Mouse (Mus musculus) myocyte (in vitro differentiated cells): Measurements from ENCODE around the gene Klrb1c.

ENCODE experiments used
- MYOD1 ChIP-seq, 3 experiments: IDR thresholded peaks; one replicate each; pipeline ENCODE4 v1.6.1; 2011; ENCODE audit warnings: control low read depth in 2 of 3, low read depth in 2 of 3, mild to moderate bottlenecking in 2 of 3, moderate library complexity in 1 of 3; ENCODE audit not compliant: insufficient read length in 2 of 3, control insufficient read depth in 1 of 3
- POLR2A ChIP-seq: IDR thresholded peaks from one replicate; pipeline ENCODE4 v1.6.1; 2011; ENCODE audit warnings: low read depth, mild to moderate bottlenecking, control low read depth, moderate library complexity; ENCODE audit not compliant: insufficient read length
- POLR2AphosphoS2 ChIP-seq: IDR thresholded peaks from one replicate; pipeline ENCODE4 v1.6.1; 2011; ENCODE audit warnings: low read depth, control low read depth; ENCODE audit not compliant: insufficient read length
- USF1 ChIP-seq: IDR thresholded peaks from one replicate; pipeline ENCODE4 v1.6.1; 2011; ENCODE audit warnings: low read depth, mild to moderate bottlenecking, control low read depth, moderate library complexity

- TF ChIP-seq USF1, result no peak
- TF ChIP-seq POLR2AphosphoS2, result no peak
- no peak for TF ChIP-seq POLR2A
- no peak for TF ChIP-seq MYOD1 (IDR thresholded peaks at IDR 0.05; ENCODE audit: control insufficient read depth in 1 of 3, insufficient read length in 2 of 3, low read depth in 2 of 3)
Observed at GRCm38 (mm10) chr6:128836191-128836954, 47.4 kb upstream of the Klrb1c start.
